Mouse (Mus musculus): ENCODE results near the gene Car6.

- TF ChIP-seq HCFC1 (IDR thresholded peaks at IDR 0.05; ENCODE audit: borderline replicate concordance, insufficient read depth, low read length) (no peak), MAFK (IDR thresholded peaks at IDR 0.05; ENCODE audit: insufficient read depth, low read depth, low read length) (no peak), CHD2 (IDR thresholded peaks at IDR 0.05; ENCODE audit: low read depth, low read length) (no peak), ZNF384 (IDR thresholded peaks at IDR 0.05; ENCODE audit: low read depth, low read length) (no peak)
These were observed 45.4 kb downstream of the Car6 start for GRCm38 (mm10) chr4:150155731-150156130.
